Mouse (Mus musculus): ENCODE measurements around the gene Gm10722. TPM values are rescaled to one million over a fixed set of nuclear protein-coding genes. Genes with fewer than 3 reads are reported as not detected.
"Not testable (repeated sequence)": the region's sequence is repeated elsewhere in the genome, so short reads cannot be mapped to it uniquely, and the experiment has no call there.

The Gm10722 gene
- polyA plus RNA-seq, 1 experiment, result not detected

GRCm38 (mm10) chr9:3019835-3020727 is 19.4 kb downstream of the Gm10722 start:
- H3K4me3 ChIP-seq (ENCODE audit: insufficient read depth, low read length); H3K27ac ChIP-seq (ENCODE audit: insufficient read depth, low read length); H3K4me1 ChIP-seq (ENCODE audit: control insufficient read depth, insufficient read depth, low read length): not testable (repeated sequence)

GRCm38 (mm10) chr9:3022316-3023008 is 21.7 kb downstream of the Gm10722 start:
- H3K27ac ChIP-seq (ENCODE audit: insufficient read depth, low read length), result not testable (repeated sequence)

GRCm38 (mm10) chr9:3023312-3023984 is 22.7 kb downstream of the Gm10722 start, which contains the start of gene Gm10718:
Gm10718 (plus strand) TSS chr9:3023547.
- not testable (repeated sequence) for H3K4me1 ChIP-seq (ENCODE audit: control insufficient read depth, insufficient read depth, low read length); H3K4me3 ChIP-seq (ENCODE audit: insufficient read depth, low read length); H3K27ac ChIP-seq (ENCODE audit: insufficient read depth, low read length)

More at GRCm38 (mm10) chr9:3022316-3023008, 21.7 kb downstream of the Gm10722 start:
- H3K4me1 ChIP-seq (ENCODE audit: control insufficient read depth, insufficient read depth, low read length); H3K4me3 ChIP-seq (ENCODE audit: insufficient read depth, low read length): not testable (repeated sequence)

DNA sequence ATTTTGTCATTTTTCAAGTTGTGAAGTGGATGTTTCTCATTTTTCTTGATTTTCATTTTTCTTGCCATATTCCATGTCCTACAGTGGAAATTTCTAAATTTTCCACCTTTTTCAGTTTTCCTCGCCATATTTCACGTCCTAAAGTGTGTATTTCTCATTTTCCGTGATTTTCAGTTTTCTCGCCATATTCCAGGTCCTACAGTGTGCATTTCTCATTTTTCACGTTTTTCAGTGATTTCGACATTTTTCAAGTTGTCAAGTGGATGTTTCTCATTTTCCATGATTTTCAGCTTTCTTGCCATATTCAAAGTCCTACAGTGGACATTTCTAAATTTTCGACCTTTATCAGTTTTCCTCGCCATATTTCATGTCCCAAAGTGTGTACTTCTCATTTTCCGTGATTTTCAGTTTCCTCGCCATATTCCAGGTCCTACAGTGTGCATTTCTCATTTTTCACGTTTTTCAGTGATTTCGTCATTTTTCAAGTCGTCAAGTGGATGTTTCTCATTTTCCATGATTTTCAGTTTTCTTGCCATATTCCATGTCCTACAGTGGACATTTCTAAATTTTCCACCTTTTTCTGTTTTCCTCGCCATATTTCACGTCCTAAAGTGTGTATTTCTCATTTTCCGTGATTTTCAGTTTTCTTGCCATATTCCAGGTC is 23.4 kb downstream of the Gm10722 start:
- not testable (repeated sequence) for H3K27ac ChIP-seq (ENCODE audit: insufficient read depth, low read length); H3K4me1 ChIP-seq (ENCODE audit: control insufficient read depth, insufficient read depth, low read length); H3K4me3 ChIP-seq (ENCODE audit: insufficient read depth, low read length)

DNA sequence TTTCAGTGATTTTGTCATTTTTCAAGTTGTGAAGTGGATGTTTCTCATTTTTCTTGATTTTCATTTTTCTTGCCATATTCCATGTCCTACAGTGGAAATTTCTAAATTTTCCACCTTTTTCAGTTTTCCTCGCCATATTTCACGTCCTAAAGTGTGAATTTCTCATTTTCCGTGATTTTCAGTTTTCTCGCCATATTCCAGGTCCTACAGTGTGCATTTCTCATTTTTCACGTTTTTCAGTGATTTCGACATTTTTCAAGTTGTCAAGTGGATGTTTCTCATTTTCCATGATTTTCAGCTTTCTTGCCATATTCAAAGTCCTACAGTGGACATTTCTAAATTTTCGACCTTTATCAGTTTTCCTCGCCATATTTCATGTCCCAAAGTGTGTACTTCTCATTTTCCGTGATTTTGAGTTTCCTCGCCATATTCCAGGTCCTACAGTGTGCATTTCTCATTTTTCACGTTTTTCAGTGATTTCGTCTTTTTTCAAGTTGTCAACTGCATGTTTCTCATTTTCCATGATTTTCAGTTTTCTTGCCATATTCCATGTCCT is 24.3 kb downstream of the Gm10722 start, which contains the start of gene Gm10717:
Gm10717 (plus strand) TSS at position 506 of the 556 bp plus-strand sequence.
- not testable (repeated sequence) for H3K4me1 ChIP-seq (ENCODE audit: control insufficient read depth, insufficient read depth, low read length); H3K4me3 ChIP-seq (ENCODE audit: insufficient read depth, low read length); H3K27ac ChIP-seq (ENCODE audit: insufficient read depth, low read length)

DNA sequence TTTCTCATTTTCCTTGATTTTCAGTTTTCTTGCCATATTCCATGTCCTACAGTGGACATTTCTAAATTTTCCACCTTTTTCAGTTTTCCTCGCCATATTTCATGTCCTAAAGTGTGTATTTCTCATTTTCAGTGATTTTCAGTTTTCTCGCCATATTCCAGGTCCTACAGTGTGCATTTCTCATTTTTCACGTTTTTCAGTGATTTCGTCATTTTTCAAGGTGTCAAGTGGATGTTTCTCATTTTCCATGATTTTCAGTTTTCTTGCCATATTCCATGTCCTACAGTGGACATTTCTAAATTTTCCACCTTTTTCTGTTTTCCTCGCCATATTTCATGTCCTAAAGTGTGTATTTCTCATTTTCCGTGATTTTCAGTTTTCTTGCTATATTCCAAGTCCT is 24.9 kb downstream of the Gm10722 start:
- not testable (repeated sequence) for H3K27ac ChIP-seq (ENCODE audit: insufficient read depth, low read length); H3K4me1 ChIP-seq (ENCODE audit: control insufficient read depth, insufficient read depth, low read length); H3K4me3 ChIP-seq (ENCODE audit: insufficient read depth, low read length)

DNA sequence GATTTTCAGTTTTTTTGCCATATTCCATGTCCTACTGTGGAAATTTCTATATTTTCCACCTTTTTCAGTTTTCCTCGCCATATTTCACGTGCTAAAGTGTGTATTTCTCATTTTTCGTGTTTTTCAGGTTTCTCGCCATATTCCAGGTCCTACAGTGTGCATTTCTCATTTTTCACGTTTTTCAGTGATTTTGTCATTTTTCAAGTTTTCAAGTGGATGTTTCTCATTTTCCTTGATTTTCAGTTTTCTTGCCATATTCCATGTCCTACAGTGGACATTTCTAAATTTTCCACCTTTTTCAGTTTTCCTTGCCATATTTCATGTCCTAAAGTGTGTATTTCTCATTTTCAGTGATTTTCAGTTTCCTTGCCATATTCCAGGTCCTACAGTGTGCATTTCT is 25.4 kb downstream of the Gm10722 start:
- not testable (repeated sequence) for H3K4me3 ChIP-seq (ENCODE audit: insufficient read depth, low read length); H3K4me1 ChIP-seq (ENCODE audit: control insufficient read depth, insufficient read depth, low read length); H3K27ac ChIP-seq (ENCODE audit: insufficient read depth, low read length)

DNA sequence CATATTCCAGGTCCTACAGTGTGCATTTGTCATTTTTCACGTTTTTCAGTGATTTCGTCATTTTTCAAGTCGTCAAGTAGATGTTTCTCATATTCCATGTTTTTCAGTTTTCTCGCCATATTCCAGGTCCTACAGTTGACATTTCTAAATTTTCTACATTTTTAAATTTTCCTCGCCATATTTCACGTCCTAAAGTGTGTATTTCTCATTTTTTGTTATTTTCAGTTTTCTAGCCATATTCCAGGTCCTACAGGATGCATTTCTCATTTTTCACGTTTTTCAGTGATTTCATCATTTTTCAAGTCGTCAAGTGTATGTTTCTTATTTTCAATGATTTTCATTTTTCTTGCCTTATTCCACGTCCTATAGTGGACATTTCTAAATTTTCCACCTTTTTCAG is 26.0 kb downstream of the Gm10722 start:
- H3K4me3 ChIP-seq (ENCODE audit: insufficient read depth, low read length); H3K4me1 ChIP-seq (ENCODE audit: control insufficient read depth, insufficient read depth, low read length); H3K27ac ChIP-seq (ENCODE audit: insufficient read depth, low read length): not testable (repeated sequence)

GRCm38 (mm10) chr9:3027200-3027599 is 26.5 kb downstream of the Gm10722 start:
- not testable (repeated sequence) for H3K27ac ChIP-seq (ENCODE audit: insufficient read depth, low read length); H3K4me1 ChIP-seq (ENCODE audit: control insufficient read depth, insufficient read depth, low read length); H3K4me3 ChIP-seq (ENCODE audit: insufficient read depth, low read length)

GRCm38 (mm10) chr9:3029276-3030000 is 28.7 kb downstream of the Gm10722 start:
- not testable (repeated sequence) for H3K27ac ChIP-seq (ENCODE audit: insufficient read depth, low read length); H3K4me3 ChIP-seq (ENCODE audit: insufficient read depth, low read length); H3K4me1 ChIP-seq (ENCODE audit: control insufficient read depth, insufficient read depth, low read length)

DNA sequence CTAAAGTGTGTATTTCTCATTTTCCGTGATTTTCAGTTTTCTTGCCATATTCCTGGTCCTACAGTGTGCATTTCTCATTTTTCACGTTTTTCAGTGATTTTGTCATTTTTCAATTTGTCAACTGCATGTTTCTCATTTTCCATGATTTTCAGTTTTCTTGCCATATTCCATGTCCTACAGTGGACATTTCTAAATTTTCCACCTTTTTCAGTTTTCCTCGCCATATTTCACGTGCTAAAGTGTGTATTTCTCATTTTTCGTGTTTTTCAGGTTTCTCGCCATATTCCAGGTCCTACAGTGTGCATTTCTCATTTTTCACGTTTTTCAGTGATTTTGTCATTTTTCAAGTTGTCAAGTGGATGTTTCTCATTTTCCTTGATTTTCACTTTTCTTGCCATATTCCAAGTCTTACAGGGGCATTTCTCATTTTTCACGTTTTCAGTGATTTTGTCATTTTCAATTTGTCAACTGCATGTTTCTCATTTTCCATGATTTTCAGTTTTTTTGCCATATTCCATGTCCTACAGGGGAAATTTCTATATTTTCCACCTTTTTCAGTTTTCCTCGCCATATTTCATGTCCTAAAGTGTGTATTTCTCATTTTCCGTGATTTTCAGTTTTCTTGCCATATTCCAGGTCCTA is 30.1 kb downstream of the Gm10722 start:
- not testable (repeated sequence) for H3K4me3 ChIP-seq (ENCODE audit: insufficient read depth, low read length); H3K4me1 ChIP-seq (ENCODE audit: control insufficient read depth, insufficient read depth, low read length); H3K27ac ChIP-seq (ENCODE audit: insufficient read depth, low read length)

DNA sequence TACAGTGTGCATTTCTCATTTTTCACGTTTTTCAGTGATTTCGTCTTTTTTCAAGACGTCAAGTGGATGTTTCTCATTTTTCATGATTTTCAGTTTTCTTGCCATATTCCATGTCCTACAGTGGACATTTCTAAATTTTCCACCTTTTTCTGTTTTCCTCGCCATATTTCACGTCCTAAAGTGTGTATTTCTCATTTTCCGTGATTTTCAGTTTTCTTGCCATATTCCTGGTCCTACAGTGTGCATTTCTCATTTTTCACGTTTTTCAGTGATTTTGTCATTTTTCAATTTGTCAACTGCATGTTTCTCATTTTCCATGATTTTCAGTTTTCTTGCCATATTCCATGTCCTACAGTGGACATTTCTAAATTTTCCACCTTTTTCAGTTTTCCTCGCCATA is 33.6 kb downstream of the Gm10722 start, which contains the start of gene Gm17535:
Gm17535 (plus strand) TSS at position 301 of the 400 bp plus-strand sequence.
- H3K4me3 ChIP-seq (ENCODE audit: insufficient read depth, low read length); H3K4me1 ChIP-seq (ENCODE audit: control insufficient read depth, insufficient read depth, low read length); H3K27ac ChIP-seq (ENCODE audit: insufficient read depth, low read length): not testable (repeated sequence)

- not testable (repeated sequence) for H3K27ac ChIP-seq (ENCODE audit: insufficient read depth, low read length); H3K4me1 ChIP-seq (ENCODE audit: control insufficient read depth, insufficient read depth, low read length); H3K4me3 ChIP-seq (ENCODE audit: insufficient read depth, low read length)
These were observed 35.9 kb downstream of the Gm10722 start, which contains the start of gene Gm10715 for GRCm38 (mm10) chr9:3036577-3036976. Gm10715 (plus strand) TSS chr9:3036877.

DNA sequence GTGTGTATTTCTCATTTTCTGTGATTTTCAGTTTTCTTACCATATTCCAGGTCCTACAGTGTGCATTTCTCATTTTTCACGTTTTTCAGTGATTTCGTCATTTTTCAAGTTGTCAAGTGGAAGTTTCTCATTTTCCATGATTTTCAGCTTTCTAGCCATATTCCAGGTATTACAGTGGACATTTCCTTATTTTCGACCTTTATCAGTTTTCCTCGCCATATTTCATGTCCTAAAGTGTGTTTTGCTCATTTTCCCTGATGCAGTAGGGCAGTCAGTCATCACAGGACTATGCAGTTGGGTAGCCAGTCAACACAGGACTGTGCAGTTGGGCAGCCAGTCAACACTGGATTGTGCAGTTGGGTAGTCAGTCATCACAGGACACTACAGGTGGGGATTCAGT is 37.4 kb downstream of the Gm10722 start:
- not testable (repeated sequence) for H3K4me3 ChIP-seq (ENCODE audit: insufficient read depth, low read length); H3K4me1 ChIP-seq (ENCODE audit: control insufficient read depth, insufficient read depth, low read length); H3K27ac ChIP-seq (ENCODE audit: insufficient read depth, low read length)
